Mouse (Mus musculus) liver, embryonic 14.5 days (tissue): ENCODE results near the gene Gm21905. TPM values are rescaled to one million over a fixed set of nuclear protein-coding genes. Genes with fewer than 3 reads are reported as not detected.

ENCODE experiments used
- ATAC-seq: fragments of 200-750 bp; cut with Nextera tagmentation; 2 replicates; pipeline ENCODE4 v1.8.0; 2017; ENCODE audit warnings: moderate number of reproducible peaks, mild to moderate bottlenecking, moderate library complexity; ENCODE audit not compliant: insufficient read depth
- DNase-seq, 3 experiments: peaks; one replicate each; pipeline ENCODE4 v3.0.0-alpha.2; 2012 to 2013; ENCODE audit warnings: low read depth in 3 of 3, low spot score in 3 of 3
- H3K27ac ChIP-seq: fragments of 300-500 bp; sonication (generic); 2 replicates; pipeline ENCODE4 v1.5.1; 2014; ENCODE audit warnings: moderate library complexity, mild to moderate bottlenecking, control low read depth, inconsistent platforms
- H3K27me3 ChIP-seq: fragments of 300-500 bp; sonication (generic); 2 replicates; pipeline ENCODE4 v1.6.1; 2014; ENCODE audit warnings: mild to moderate bottlenecking, low read length, moderate library complexity; ENCODE audit not compliant: control insufficient read depth, insufficient read depth
- H3K36me3 ChIP-seq: fragments of 300-500 bp; sonication (generic); replicated peaks from 2 replicates; pipeline ENCODE4 v1.6.1; 2014; ENCODE audit warnings: low read depth; ENCODE audit not compliant: control insufficient read depth, insufficient read depth
- H3K4me1 ChIP-seq, 2 experiments: fragments of 200-500 bp in 1 of 2; fragments of 300-500 bp in 1 of 2; sonication (generic) in 1 of 2; replicated peaks; 2 replicates each; pipeline ENCODE4 v1.6.1; 2012 to 2014; ENCODE audit warnings: antibody characterized with exemption in 1 of 2, inconsistent platforms in 1 of 2, low read length in 1 of 2; ENCODE audit not compliant: control insufficient read depth in 2 of 2, insufficient read depth in 2 of 2
- H3K4me2 ChIP-seq: fragments of 300-500 bp; sonication (generic); 2 replicates; pipeline ENCODE4 v1.6.1; 2014; ENCODE audit warnings: low read depth, mild to moderate bottlenecking, control low read depth, moderate library complexity
- H3K4me3 ChIP-seq, 2 experiments: fragments of 200-500 bp in 1 of 2; fragments of 300-500 bp in 1 of 2; sonication (generic) in 1 of 2; 2 replicates each; pipeline ENCODE4 v1.5.1; 2012 to 2014; ENCODE audit warnings: low read depth in 2 of 2, low read length in 2 of 2, mild to moderate bottlenecking in 2 of 2, control low read depth in 1 of 2, inconsistent platforms in 1 of 2, moderate library complexity in 1 of 2; ENCODE audit not compliant: insufficient read depth in 1 of 2
- H3K9ac ChIP-seq: fragments of 300-500 bp; sonication (generic); replicated peaks from 2 replicates; pipeline ENCODE4 v1.6.1; 2014; ENCODE audit warnings: mild to moderate bottlenecking, control low read depth, moderate library complexity
- H3K9me3 ChIP-seq: fragments of 300-500 bp; sonication (generic); 2 replicates; pipeline ENCODE4 v1.6.1; 2016; ENCODE audit warnings: low read length, mixed read lengths; ENCODE audit not compliant: control insufficient read depth
- CTCF ChIP-seq: IDR thresholded peaks from 2 replicates; pipeline ENCODE4 v1.5.1; 2016; ENCODE audit warnings: antibody characterized with exemption, low read depth, control low read depth
- EP300 ChIP-seq: IDR thresholded peaks from 2 replicates; pipeline ENCODE4 v1.6.1; 2016; ENCODE audit warnings: antibody characterized with exemption, low read depth
- WGBS: fragments of 180-500 bp; shearing (Covaris S2); extraction: QIAGEN DNeasy Blood & Tissue Kit; methylation state at CpG from one replicate; pipeline ENCODE4 v1.1.7; 2014; ENCODE audit not compliant: insufficient replicate concordance; 5-methylcytosine and 5-hydroxymethylcytosine counted together
- polyA plus RNA-seq, 2 experiments: library from polyadenylated mRNA; depleted of rRNA in 1 of 2; stranded (reverse) in 1 of 2; unstranded in 1 of 2; fragments of >200 nt; fragmentation: Nextera tagmentation in 1 of 2; extraction: Ambion mirVana in 1 of 2; gene quantifications; 2 replicates each; pipeline versions ENCODE4 v1.2.1 to v1.2.3; 2012 to 2014

The Gm21905 gene
- polyA plus RNA-seq, 2 experiments: not detected

- H3K4me3 ChIP-seq: no peak overlapping the region
- H3K4me1 ChIP-seq: no peaks in the 10 kb centered on the region
- no peaks in the 10 kb centered on the region for H3K27me3 ChIP-seq
- H3K9ac ChIP-seq: no peak overlapping the region
- H3K36me3 ChIP-seq: no peaks in the 10 kb centered on the region
- no peak overlapping the region for H3K4me2 ChIP-seq
- TF ChIP-seq EP300: no peak
- TF ChIP-seq CTCF: no peak
- no peak overlapping the region for H3K27ac ChIP-seq
- DNase-seq (no peak), ATAC-seq (no peak)
- H3K9me3 ChIP-seq: no peaks in the 10 kb centered on the region
- 60% methylated on average over 7 of the region's 7 CpGs for WGBS
Observed at GRCm38 (mm10) chr5:67955486-67955885, 9.3 kb upstream of the Gm21905 start.

DNA sequence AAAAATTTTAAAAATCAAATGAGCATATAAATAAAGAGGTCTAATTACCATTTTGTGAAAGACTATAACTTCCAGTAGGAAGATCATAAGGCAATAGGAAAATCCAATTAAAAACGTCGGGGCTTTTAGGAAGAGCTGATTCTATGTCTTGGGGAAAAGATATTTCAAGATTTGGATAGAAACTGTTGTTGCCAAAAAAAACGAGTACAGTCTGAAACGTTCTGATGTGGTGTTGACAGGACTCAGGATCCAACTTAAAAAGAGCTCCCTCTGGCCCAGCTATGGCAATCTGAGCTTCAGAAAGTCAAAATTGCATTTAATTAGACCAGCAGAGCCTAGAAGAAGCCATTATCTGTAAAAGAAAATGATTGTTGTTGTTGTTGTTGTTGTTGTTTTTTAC is 7.9 kb upstream of the Gm21905 start:
- WGBS: 52% methylated on average over 4 of the region's 4 CpGs

GRCm38 (mm10) chr5:67948074-67948473 is 1.9 kb upstream of the Gm21905 start:
- Histone ChIP-seq H3K9me3 (no peaks in the 10 kb centered on the region), H3K4me1 (peaks cover 0 to 3% of the 10 kb centered on the region in 2 experiments; a peak in 2 of 4 replicates), H3K4me2 (no peak overlapping the region), H3K36me3 (no peaks in the 10 kb centered on the region), H3K4me3 (no peak overlapping the region), H3K27me3 (no peaks in the 10 kb centered on the region), H3K9ac (no peak overlapping the region), H3K27ac (no peak overlapping the region)
- WGBS: 71% methylated on average over 5 of the region's 5 CpGs
- no peak for TF ChIP-seq EP300
- TF ChIP-seq CTCF: no peak
- ATAC-seq: no peak
- DNase-seq: no peak

More for the DNA sequence above, 7.9 kb upstream of the Gm21905 start:
- no peak for ATAC-seq
- Histone ChIP-seq H3K9ac (no peak overlapping the region), H3K27ac (no peak overlapping the region), H3K9me3 (no peaks in the 10 kb centered on the region), H3K4me1 (no peaks in the 10 kb centered on the region), H3K27me3 (no peaks in the 10 kb centered on the region), H3K4me2 (no peak overlapping the region), H3K4me3 (no peak overlapping the region), H3K36me3 (no peaks in the 10 kb centered on the region)
- TF ChIP-seq CTCF (no peak), EP300 (no peak)
- no peak for DNase-seq

GRCm38 (mm10) chr5:67947006-67947405 is 785 bp upstream of the Gm21905 start:
- no peaks in the 10 kb centered on the region for H3K36me3 ChIP-seq
- no peak overlapping the region for H3K4me3 ChIP-seq
- no peak overlapping the region for H3K4me2 ChIP-seq
- H3K4me1 ChIP-seq: peaks cover 0 to 4% of the 10 kb centered on the region in 2 experiments; a peak in 2 of 4 replicates
- no peak overlapping the region for H3K9ac ChIP-seq
- TF ChIP-seq EP300 (no peak), CTCF (no peak)
- no peak for ATAC-seq
- no peak for DNase-seq
- no peaks in the 10 kb centered on the region for H3K9me3 ChIP-seq
- no peaks in the 10 kb centered on the region for H3K27me3 ChIP-seq
- H3K27ac ChIP-seq: no peak overlapping the region

DNA sequence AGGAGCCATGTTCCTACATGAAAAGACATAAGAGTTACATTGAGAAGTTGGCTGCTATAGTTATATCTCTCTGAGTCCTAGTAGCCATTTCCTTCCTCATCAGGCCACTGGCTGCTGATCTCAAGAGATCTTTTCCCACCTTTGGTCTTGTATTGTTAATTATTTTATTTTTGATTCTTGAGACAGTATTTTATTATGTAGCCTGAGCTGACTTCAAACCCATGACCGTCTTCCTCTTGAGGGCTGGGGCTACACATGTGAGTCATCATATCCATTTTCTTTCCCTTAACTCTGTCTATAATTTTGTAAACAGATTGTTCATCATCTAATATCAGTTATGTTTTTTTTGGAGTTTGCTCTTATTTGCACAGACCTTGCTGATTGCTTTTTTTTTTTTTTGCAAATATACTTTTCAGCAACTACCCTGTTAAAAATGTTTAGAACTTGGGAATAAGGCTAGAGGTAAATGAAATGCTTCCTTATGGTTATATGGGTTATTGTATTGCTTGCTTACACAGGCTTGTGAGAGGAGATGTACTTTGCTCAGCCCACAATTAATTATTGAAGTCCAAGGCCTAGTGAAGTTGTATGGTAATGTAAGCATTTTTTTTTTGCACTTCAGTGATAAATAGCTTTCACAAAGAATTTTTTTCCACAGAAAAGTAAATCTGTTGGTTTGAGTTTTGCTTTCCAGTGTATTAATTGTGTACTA is 2.0 kb downstream of the Gm21905 start:
- WGBS: 73% methylated on average over 1 of the region's 1 CpGs
- DNase-seq (no peak), ATAC-seq (no peak)
- H3K27ac ChIP-seq: no peak overlapping the region
- H3K4me2 ChIP-seq: no peak overlapping the region
- no peaks in the 10 kb centered on the region for H3K36me3 ChIP-seq
- no peaks in the 10 kb centered on the region for H3K9me3 ChIP-seq
- no peak overlapping the region for H3K4me3 ChIP-seq
- no peak for TF ChIP-seq EP300
- TF ChIP-seq CTCF: no peak
- H3K4me1 ChIP-seq: peaks cover 0 to 4% of the 10 kb centered on the region in 2 experiments; a peak in 2 of 4 replicates
- H3K27me3 ChIP-seq: no peaks in the 10 kb centered on the region
- H3K9ac ChIP-seq: no peak overlapping the region
